Mouse (Mus musculus): ENCODE results near the gene Orc5. TPM values are rescaled to one million over a fixed set of nuclear protein-coding genes. Genes with fewer than 3 reads are reported as not detected.

Gene Orc5
- polyA plus RNA-seq, 2 experiments from 2014 or later = 47.6 to 55.4 TPM

Other genes with a start within 250 kb of the Orc5 start
- under 1 TPM in 1 of 2 experiments, not detected in 1; 0.46 TPM for gene Reln, start 205.7 kb downstream of the Orc5 start, polyA plus RNA-seq (2017; shearing (Covaris generic))
- under 1 TPM in 1 of 2 experiments, not detected in 1; 0.16 TPM for gene Lhfpl3, start 195.6 kb upstream of the Orc5 start, polyA plus RNA-seq (2017; shearing (Covaris generic))